Comparison of ENCODE assay signal across 9 mouse cellular contexts in genomic region chr10:127090560-127091411, GRCm38 (mm10). TPM values are rescaled to one million over a fixed set of nuclear protein-coding genes. Genes with fewer than 3 reads are reported as not detected.
DNase-seq lines count a peak whose midpoint lies in the region; ATAC-seq lines count a peak whose summit lies in the region.
"Had no signal": no experiment of that assay in that cellular context is flagged by ENCODE, and none has a peak within 500 bp of the region (broad histone marks: within the 10 kb centered on the region; RNA-seq: fewer than 3 reads in every experiment).

No protein-coding gene starts in this region.

- no peak overlapping the region for H3K27ac ChIP-seq in embryonic facial prominence, embryonic 10.5 days (replicated peaks)
- H3K27ac ChIP-seq in midbrain, embryonic 14.5 days (replicated peaks; ENCODE audit: low read depth, low read length) = no peak overlapping the region
- H3K27ac ChIP-seq: liver, embryonic 15.5 days had no signal

- WGBS in embryonic facial prominence, embryonic 10.5 days = 9% methylated on average over 57 of the region's 57 CpGs
- 9% methylated on average over 57 of the region's 57 CpGs for WGBS in midbrain, embryonic 14.5 days

- H3K4me3 ChIP-seq in embryonic facial prominence, embryonic 10.5 days = peak overlapping the region; percentile 35
- H3K4me3 ChIP-seq in midbrain, embryonic 14.5 days (replicated peaks; ENCODE audit: low read depth, low read length) = peak overlapping the region; percentile 19; the same call in 1 of the 2 replicates
- H3K4me3 ChIP-seq: liver, embryonic 15.5 days had no signal

- peak; percentile 70 to 73 for DNase-seq in right cerebral cortex, postnatal 10 days (ENCODE audit: low spot score in 2 of 2)
- DNase-seq in right cerebral cortex, postnatal 36 days (ENCODE audit: low spot score in 2 of 2) = no peak
- peak; percentile 63 for DNase-seq in embryonic facial prominence, embryonic 10.5 days (ENCODE audit: low spot score)
- peak; percentile 58 to 70 for DNase-seq in heart, postnatal 14 days
- peak; percentile 83 to 85 for DNase-seq in kidney, postnatal 4 days
- peak; percentile 63 for DNase-seq in midbrain, embryonic 14.5 days
- no peak for DNase-seq in T-cell, adult 2 months (ENCODE audit: low spot score)
- no peak for DNase-seq in ovary, postnatal 10 days (ENCODE audit: low spot score)

- H3K27me3 ChIP-seq in embryonic facial prominence, embryonic 10.5 days (replicated peaks; ENCODE audit: low read depth, poor library complexity, severe bottlenecking) = peaks cover 83% of the 10 kb centered on the region
- peaks cover 46% of the 10 kb centered on the region for H3K27me3 ChIP-seq in midbrain, embryonic 14.5 days (ENCODE audit: control insufficient read depth, insufficient read depth, low read length)

- no peak for ATAC-seq in midbrain, embryonic 14.5 days (ENCODE audit: low FRiP score, low TSS enrichment)

- peaks cover 26% of the 10 kb centered on the region for H3K4me1 ChIP-seq in embryonic facial prominence, embryonic 10.5 days
- 0 out of 2 replicates have a peak, but pooled peaks cover 9% of the 10 kb centered on the region for H3K4me1 ChIP-seq in midbrain, embryonic 14.5 days (ENCODE audit: control insufficient read depth, insufficient read depth, low read length)

- peak overlapping the region; percentile 42 for H3K4me2 ChIP-seq in midbrain, embryonic 14.5 days (ENCODE audit: low read length)

- H3K36me3 ChIP-seq in embryonic facial prominence, embryonic 10.5 days (replicated peaks) = peaks cover 13% of the 10 kb centered on the region
- peaks cover 70% of the 10 kb centered on the region for H3K36me3 ChIP-seq in midbrain, embryonic 14.5 days (ENCODE audit: control insufficient read depth, insufficient read depth, low read length)

- peak overlapping the region; percentile 14; the same call in 1 of the 2 replicates for H3K9ac ChIP-seq in midbrain, embryonic 14.5 days (replicated peaks; ENCODE audit: low read length)
- H3K9ac ChIP-seq: liver, embryonic 15.5 days had no signal

- no peaks in the 10 kb centered on the region for H3K9me3 ChIP-seq in embryonic facial prominence, embryonic 10.5 days
- no peaks in the 10 kb centered on the region for H3K9me3 ChIP-seq in midbrain, embryonic 14.5 days (ENCODE audit: control insufficient read depth, low read length)
- H3K9me3 ChIP-seq: liver, embryonic 15.5 days had no signal

- intact Hi-C loops in heart, postnatal 14 days (cut with DNase I) = no loop called here

RNA-seq across cellular contexts. Expression of gene Agap2, which starts 15.7 kb away (rescaled TPM):
- polyA plus RNA-seq in embryonic facial prominence, embryonic 10.5 days (2016; fragmentation: Nextera tagmentation; extraction: Ambion mirVana) = 0.04 and 0.21 TPM in 2 replicates
- total RNA-seq in heart, postnatal 14 days (2021) = 10 to 100 TPM; 12.2 to 12.3 TPM
- polyA plus RNA-seq in midbrain, embryonic 14.5 days (2014; fragmentation: Nextera tagmentation; extraction: Ambion mirVana) = 8.1 and 13.1 TPM in 2 replicates

RNA-seq across cellular contexts. Expression of gene Tspan31, which starts 20.7 kb away (rescaled TPM):
- 168 and 180 TPM in 2 replicates for polyA plus RNA-seq in embryonic facial prominence, embryonic 10.5 days (2016; fragmentation: Nextera tagmentation; extraction: Ambion mirVana)
- 10 to 100 TPM; 47.3 to 50.0 TPM for total RNA-seq in heart, postnatal 14 days (2021)
- 67.7 and 71.7 TPM in 2 replicates for polyA plus RNA-seq in midbrain, embryonic 14.5 days (2014; fragmentation: Nextera tagmentation; extraction: Ambion mirVana)

RNA-seq across cellular contexts. Expression of gene Cdk4, which starts 27.5 kb away (rescaled TPM):
- polyA plus RNA-seq in embryonic facial prominence, embryonic 10.5 days (2016; fragmentation: Nextera tagmentation; extraction: Ambion mirVana) = 3,008 and 3,023 TPM in 2 replicates
- total RNA-seq in heart, postnatal 14 days (2021) = 100 to 1,000 TPM in 1 of 2 experiments, 10 to 100 TPM in 1; 92.4 to 113 TPM
- 1,072 and 1,231 TPM in 2 replicates for polyA plus RNA-seq in midbrain, embryonic 14.5 days (2014; fragmentation: Nextera tagmentation; extraction: Ambion mirVana)

RNA-seq across cellular contexts. Expression of gene Os9, which starts 30.1 kb away (rescaled TPM):
- polyA plus RNA-seq in embryonic facial prominence, embryonic 10.5 days (2016; fragmentation: Nextera tagmentation; extraction: Ambion mirVana) = 59.7 and 60.1 TPM in 2 replicates
- total RNA-seq in heart, postnatal 14 days (2021) = 10 to 100 TPM; 29.3 to 34.8 TPM
- polyA plus RNA-seq in midbrain, embryonic 14.5 days (2014; fragmentation: Nextera tagmentation; extraction: Ambion mirVana) = 82.1 and 82.7 TPM in 2 replicates

RNA-seq across cellular contexts. Expression of gene March9, which starts 30.8 kb away (rescaled TPM):
- polyA plus RNA-seq in embryonic facial prominence, embryonic 10.5 days (2016; fragmentation: Nextera tagmentation; extraction: Ambion mirVana) = 1.2 and 1.3 TPM in 2 replicates
- total RNA-seq in heart, postnatal 14 days (2021) = 1 to 10 TPM; 1.6 TPM
- polyA plus RNA-seq in midbrain, embryonic 14.5 days (2014; fragmentation: Nextera tagmentation; extraction: Ambion mirVana) = 11.8 and 17.4 TPM in 2 replicates

Comparison
In these comparisons a context has a peak if more than half of its experiments do, and no peak if none do; other contexts are left out.
1. DNase-seq: peak in right cerebral cortex, postnatal 10 days (2 of 2), embryonic facial prominence, embryonic 10.5 days (single experiment), heart, postnatal 14 days (2 of 2), kidney, postnatal 4 days (2 of 2) and midbrain, embryonic 14.5 days (single experiment); none in right cerebral cortex, postnatal 36 days (0 of 2), T-cell, adult 2 months (single experiment) and ovary, postnatal 10 days (single experiment).